Mouse (Mus musculus) olfactory bulb, adult 2 months (tissue): ENCODE data around the gene Pla2g4a. TPM values are rescaled to one million over a fixed set of nuclear protein-coding genes. Genes with fewer than 3 reads are reported as not detected.

ENCODE experiments used
- H3K27ac ChIP-seq: fragments of 200-500 bp; 2 replicates; pipeline ENCODE4 v1.5.1; 2012; ENCODE audit warnings: low read depth, low read length; ENCODE audit not compliant: insufficient read depth
- H3K4me1 ChIP-seq: fragments of 200-500 bp; 2 replicates; pipeline ENCODE4 v1.6.1; 2012; ENCODE audit warnings: low read length; ENCODE audit not compliant: control insufficient read depth, insufficient read depth
- H3K4me3 ChIP-seq: fragments of 200-500 bp; 2 replicates; pipeline ENCODE4 v1.5.1; 2012; ENCODE audit warnings: mild to moderate bottlenecking, low read depth, low read length, moderate library complexity; ENCODE audit not compliant: insufficient read depth
- CTCF ChIP-seq: fragments of 200-500 bp; IDR thresholded peaks from 2 replicates; pipeline ENCODE4 v1.5.1; 2012; ENCODE audit warnings: low read depth, mild to moderate bottlenecking, low read length, moderate library complexity; ENCODE audit not compliant: insufficient read depth
- POLR2A ChIP-seq: fragments of 200-500 bp; IDR thresholded peaks from 2 replicates; pipeline ENCODE4 v1.6.1; 2012; ENCODE audit warnings: mild to moderate bottlenecking, low read depth, low read length, moderate library complexity; ENCODE audit not compliant: insufficient read depth
- WGBS: fragments of 180-500 bp; shearing (Covaris S2); methylation state at CpG from one replicate; pipeline ENCODE4 v1.1.7; 2018; 5-methylcytosine and 5-hydroxymethylcytosine counted together
- polyA plus RNA-seq: library from polyadenylated mRNA; stranded (reverse); fragments of >200 nt; gene quantifications from 2 replicates; pipeline ENCODE4 v1.2.4, GENCODE M21; 2012; ENCODE audit warnings: low replicate concordance; ENCODE audit not compliant: missing spikeins, insufficient read depth, insufficient read length

The Pla2g4a gene
- polyA plus RNA-seq, 1 experiment, result not detected

- Histone ChIP-seq H3K4me3 (no peak overlapping the region), H3K27ac (no peak overlapping the region), H3K4me1 (no peaks in the 10 kb centered on the region)
- no peak for TF ChIP-seq POLR2A
- WGBS, result 75% methylated on average over 4 of the region's 4 CpGs
These were observed 63.0 kb downstream of the Pla2g4a start for GRCm38 (mm10) chr1:149898001-149898625.

DNA sequence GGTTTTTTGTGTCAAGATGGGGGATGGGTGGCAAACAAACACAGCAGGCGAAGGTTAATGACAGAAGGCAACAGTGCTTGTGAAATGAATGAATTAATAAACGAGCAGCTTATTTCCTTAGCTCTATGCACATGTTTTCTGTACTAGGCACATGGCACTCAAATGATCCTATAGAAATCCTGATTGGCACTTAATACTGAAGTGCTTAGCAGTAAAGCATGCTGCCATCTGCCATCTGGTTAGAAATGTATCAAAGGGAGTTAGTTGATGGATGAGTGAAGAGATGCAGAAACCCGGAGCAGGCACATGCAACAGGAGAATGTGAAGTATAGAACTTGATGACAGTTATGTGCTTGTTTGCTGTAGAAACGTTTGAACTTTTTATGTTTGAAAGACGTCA lies 64.5 kb downstream of the Pla2g4a start:
- TF ChIP-seq CTCF (no peak), POLR2A (no peak)
- Histone ChIP-seq H3K27ac (no peak overlapping the region), H3K4me3 (no peak overlapping the region), H3K4me1 (no peaks in the 10 kb centered on the region)
- WGBS, result 48% methylated on average over 5 of the region's 5 CpGs

DNA sequence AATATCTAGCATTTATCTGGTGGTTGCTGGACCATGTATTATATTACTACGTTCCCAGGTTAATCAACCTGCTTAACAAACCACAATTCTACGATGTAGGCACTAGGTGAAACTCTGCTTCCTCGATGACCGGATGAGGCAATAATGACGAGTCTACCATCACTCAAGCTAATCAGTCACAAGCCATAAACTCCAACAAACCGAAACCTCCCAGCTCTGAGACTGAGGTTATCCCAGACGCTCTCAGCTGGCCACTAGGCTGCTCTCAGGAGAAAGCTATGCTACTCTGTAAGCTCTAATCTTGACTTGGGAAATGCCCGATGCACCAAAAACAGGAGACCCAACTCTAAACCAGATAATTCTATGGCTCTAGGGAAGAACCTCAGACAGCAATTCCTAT lies 66.2 kb downstream of the Pla2g4a start:
- no peak overlapping the region for H3K4me3 ChIP-seq
- H3K27ac ChIP-seq, result no peak overlapping the region
- no peaks in the 10 kb centered on the region for H3K4me1 ChIP-seq
- TF ChIP-seq CTCF, result no peak
- no peak for TF ChIP-seq POLR2A
- WGBS, result 95% methylated on average over 8 of the region's 8 CpGs

DNA sequence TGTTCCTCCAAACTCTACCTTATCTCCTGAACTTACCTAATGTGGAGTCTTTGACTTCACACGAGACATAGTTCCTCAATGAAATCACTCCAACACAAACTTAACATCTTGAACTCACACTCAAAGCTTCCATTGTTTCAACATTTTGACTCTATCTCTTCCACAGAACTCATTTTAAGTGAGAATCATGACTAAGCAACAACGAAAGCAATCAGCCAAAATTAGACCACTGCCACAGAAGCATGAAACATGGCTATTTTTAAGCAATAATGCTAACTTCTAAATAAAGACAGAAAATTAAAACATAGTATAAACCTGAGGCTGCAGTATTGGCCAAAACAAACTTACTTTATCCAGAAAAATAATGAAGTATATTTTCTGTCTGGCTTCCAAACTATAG lies 67.2 kb downstream of the Pla2g4a start:
- no peak overlapping the region for H3K27ac ChIP-seq
- WGBS, result 52% methylated on average over 2 of the region's 2 CpGs
- TF ChIP-seq CTCF (no peak), POLR2A (no peak)
- H3K4me1 ChIP-seq, result no peaks in the 10 kb centered on the region
- no peak overlapping the region for H3K4me3 ChIP-seq

DNA sequence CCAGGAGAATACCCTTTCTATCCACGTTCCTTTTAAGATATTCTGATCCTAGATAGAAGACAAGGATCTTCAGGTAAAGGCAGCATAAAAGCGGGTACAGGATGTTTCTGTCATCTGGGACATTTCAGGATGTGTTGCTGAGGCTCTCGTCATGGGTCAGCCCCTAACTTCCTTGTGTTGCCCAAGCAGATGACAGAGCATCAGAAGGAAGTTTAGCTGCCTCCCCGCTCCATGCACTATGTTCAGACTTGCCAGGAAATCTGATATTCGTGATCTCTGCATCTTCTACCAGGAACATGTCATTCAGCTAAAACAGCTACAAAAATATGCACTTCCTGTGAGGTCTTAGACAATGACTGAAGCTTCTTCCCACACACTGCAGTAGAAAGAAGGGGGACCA lies 70.0 kb downstream of the Pla2g4a start:
- no peak overlapping the region for H3K27ac ChIP-seq
- no peak for TF ChIP-seq POLR2A
- no peak for TF ChIP-seq CTCF
- 82% methylated on average over 5 of the region's 5 CpGs for WGBS
- H3K4me3 ChIP-seq, result no peak overlapping the region
- no peaks in the 10 kb centered on the region for H3K4me1 ChIP-seq

DNA sequence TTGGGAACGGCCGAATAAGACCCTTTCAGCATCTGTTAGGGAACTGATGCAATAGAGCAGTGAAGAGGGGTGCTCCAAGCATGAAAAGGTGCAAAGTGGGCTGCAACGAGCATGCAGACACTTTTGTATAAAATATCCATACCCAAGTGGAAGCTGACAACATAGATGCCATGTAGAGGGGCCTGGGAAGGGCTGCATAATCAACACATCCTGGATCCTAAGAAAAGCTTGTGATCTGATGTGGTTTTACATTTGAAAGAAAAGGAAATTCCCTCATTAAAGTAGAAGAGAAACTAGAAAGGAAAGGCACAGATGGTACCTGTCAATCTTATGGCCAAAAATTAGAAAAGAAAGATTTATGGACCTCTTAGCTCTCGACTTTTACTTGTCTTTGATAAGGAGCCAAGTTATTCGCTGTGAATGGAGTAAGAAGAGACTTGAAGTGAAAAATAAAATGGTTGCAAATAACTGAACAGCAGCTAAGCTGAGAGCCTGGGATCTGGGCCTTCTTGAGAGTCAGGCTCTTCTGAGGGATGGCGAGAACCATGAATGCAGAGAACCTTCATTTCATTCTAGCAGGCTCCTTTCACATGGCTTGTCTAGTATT lies 78.6 kb downstream of the Pla2g4a start:
- WGBS, result 67% methylated on average over 6 of the region's 6 CpGs
- no peak overlapping the region for H3K27ac ChIP-seq
- no peaks in the 10 kb centered on the region for H3K4me1 ChIP-seq
- TF ChIP-seq POLR2A (no peak), CTCF (no peak)
- no peak overlapping the region for H3K4me3 ChIP-seq

GRCm38 (mm10) chr1:149878175-149878574 lies 82.9 kb downstream of the Pla2g4a start:
- TF ChIP-seq CTCF (no peak), POLR2A (no peak)
- Histone ChIP-seq H3K27ac (no peak overlapping the region), H3K4me1 (no peaks in the 10 kb centered on the region), H3K4me3 (no peak overlapping the region)
- WGBS, result 93% methylated on average over 3 of the region's 3 CpGs

DNA sequence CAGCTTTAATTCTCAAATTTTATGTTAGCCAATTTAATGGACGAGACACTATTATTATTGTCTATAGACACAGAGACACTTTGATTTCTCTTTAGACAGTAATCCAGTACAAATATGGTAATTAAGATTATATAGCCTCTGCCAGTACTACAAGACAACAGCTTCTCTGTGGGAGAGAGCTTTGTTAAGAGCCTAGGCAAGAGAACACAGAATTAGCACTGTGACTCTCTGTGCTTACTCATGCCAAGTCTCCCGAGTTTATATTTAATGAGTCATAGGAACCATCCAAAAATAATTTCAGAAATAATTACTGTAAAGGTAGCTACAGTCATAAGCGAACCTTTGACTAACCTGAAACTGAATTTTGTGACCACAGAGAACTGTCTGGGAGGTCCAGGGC lies 84.6 kb downstream of the Pla2g4a start:
- no peak for TF ChIP-seq POLR2A
- WGBS, result 19% methylated on average over 3 of the region's 3 CpGs
- Histone ChIP-seq H3K27ac (no peak overlapping the region), H3K4me3 (no peak overlapping the region), H3K4me1 (no peaks in the 10 kb centered on the region)

DNA sequence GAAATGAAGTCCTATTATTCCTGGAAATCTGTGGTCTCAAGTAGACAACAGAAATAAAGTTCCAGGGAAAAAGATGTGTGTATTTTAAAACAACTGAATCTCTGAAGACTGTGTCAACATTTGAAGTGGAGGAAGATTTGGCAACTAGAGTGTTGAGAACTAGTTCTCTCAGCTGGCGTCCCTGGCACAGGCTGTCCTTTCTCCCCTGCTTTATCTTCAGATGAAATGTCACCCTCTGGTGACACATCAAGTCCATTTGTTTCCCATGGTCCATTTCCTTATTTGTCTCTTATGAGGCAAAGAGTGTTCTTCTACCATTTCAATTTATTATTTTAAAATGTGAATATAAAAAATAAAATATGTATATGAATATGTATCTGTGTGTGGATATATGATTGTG lies 89.5 kb downstream of the Pla2g4a start:
- TF ChIP-seq POLR2A, result no peak
- no peak for TF ChIP-seq CTCF
- no peak overlapping the region for H3K4me3 ChIP-seq
- H3K4me1 ChIP-seq, result no peaks in the 10 kb centered on the region
- H3K27ac ChIP-seq, result no peak overlapping the region
- WGBS, result 90% methylated on average over 1 of the region's 1 CpGs

DNA sequence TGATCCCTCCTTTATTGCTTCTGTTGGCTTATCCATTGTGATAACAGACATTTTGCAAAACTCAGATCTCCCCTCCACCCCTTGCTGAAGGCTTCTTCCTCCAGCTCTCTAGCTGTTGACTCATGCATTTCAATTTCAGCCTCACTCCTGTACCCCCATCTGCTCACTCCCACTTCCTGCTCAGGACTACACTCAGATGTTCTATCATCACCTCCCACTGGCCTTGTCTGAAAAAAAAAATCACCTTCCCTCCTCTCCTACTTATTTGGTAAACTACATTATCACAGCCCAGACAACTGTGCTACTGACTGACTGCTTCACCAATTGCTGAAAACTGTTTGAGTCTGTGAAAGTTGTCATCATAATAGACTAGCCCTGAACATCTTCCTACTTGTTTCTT lies 93.8 kb downstream of the Pla2g4a start:
- Histone ChIP-seq H3K4me1 (peaks cover 3% of the 10 kb centered on the region; the same call in 1 of the 2 replicates), H3K4me3 (no peak overlapping the region), H3K27ac (no peak overlapping the region)
- no peak for TF ChIP-seq CTCF
- no peak for TF ChIP-seq POLR2A
